Mouse (Mus musculus) heart, adult 2 months (tissue): ENCODE data around the gene Ugt1a10.
"Not testable (repeated sequence)": the region's sequence is repeated elsewhere in the genome, so short reads cannot be mapped to it uniquely, and the experiment has no call there.

Experiments used
- CTCF ChIP-seq: fragments of 200-600 bp; IDR thresholded peaks from 2 replicates; pipeline ENCODE4 v1.8.1; 2022; ENCODE audit warnings: antibody characterized with exemption, mild to moderate bottlenecking, moderate library complexity
- EP300 ChIP-seq: fragments of 200-500 bp; IDR thresholded peaks from 2 replicates; pipeline ENCODE4 v1.6.1; 2011; ENCODE audit warnings: low read depth, low read length, control low read depth; ENCODE audit not compliant: insufficient read depth
- POLR2A ChIP-seq: fragments of 200-500 bp; IDR thresholded peaks from 2 replicates; pipeline ENCODE4 v1.6.1; 2011; ENCODE audit warnings: mild to moderate bottlenecking, low read depth, low read length, control low read depth; ENCODE audit not compliant: insufficient read depth

DNA sequence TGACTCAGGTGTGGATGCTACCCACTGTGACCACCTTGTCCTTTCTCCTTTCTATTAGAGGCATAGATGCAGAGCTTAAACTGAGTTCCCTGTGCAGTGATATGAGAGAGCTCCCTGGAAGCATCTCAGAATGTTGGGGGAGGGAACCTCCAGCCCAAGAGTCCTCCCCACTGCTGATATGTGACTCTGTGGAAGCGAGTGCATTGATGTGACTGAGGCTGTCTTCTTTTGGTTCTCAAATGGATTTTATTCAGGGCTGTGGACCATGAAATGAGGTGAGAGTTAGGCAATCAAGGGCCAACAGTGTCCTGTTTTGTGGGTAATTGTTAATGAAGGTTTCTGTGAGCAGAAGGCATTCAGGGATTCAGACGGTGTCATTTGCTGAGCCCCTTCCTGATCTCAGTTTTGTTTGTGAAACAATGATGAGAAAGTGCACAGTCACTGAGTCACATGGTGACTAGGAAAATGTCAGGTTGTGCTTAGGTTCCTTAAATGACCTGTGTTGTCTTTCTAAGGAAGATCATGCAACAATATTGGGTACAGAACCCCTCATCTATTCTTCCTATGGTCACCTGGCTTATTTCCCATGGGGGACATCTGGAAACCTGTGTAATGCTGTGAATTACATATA, 11.4 kb downstream of the Ugt1a10 start:
- TF ChIP-seq POLR2A, CTCF, EP300: not testable (repeated sequence)
